Comparison of ENCODE assay signal across 8 mouse cellular contexts in genomic region chr5:124002876-124003275, GRCm38 (mm10). TPM values are rescaled to one million over a fixed set of nuclear protein-coding genes. Genes with fewer than 3 reads are reported as not detected.
DNase-seq lines count a peak whose midpoint lies in the region; ATAC-seq and TF ChIP-seq lines count a peak whose summit lies in the region.

No protein-coding gene starts in this region.

- peaks cover 2% of the 10 kb centered on the region; the same call in 1 of the 2 replicates for H3K36me3 ChIP-seq in kidney, adult 2 months (ENCODE audit: control insufficient read depth, insufficient read depth, low read length)
- peaks cover 26% of the 10 kb centered on the region for H3K36me3 ChIP-seq in midbrain, embryonic 15.5 days (replicated peaks)

- TF ChIP-seq CTCF in gastrocnemius, adult 2 months (IDR thresholded peaks at IDR 0.05): no peak
- TF ChIP-seq CTCF in kidney, adult 2 months (conservative IDR thresholded peaks at IDR 0.05; ENCODE audit: insufficient read depth, insufficient read length, low read depth, low read length): no peak

- H3K4me3 ChIP-seq in gastrocnemius, adult 2 months: no peak overlapping the region
- no peak overlapping the region for H3K4me3 ChIP-seq in kidney, adult 2 months (ENCODE audit: insufficient read depth, low read depth, low read length)
- no peak overlapping the region for H3K4me3 ChIP-seq in midbrain, embryonic 15.5 days

- 0 out of 2 replicates have a peak, but pooled peaks have one; percentile 8 for ATAC-seq in frontal cortex, adult (ENCODE audit: low TSS enrichment)
- ATAC-seq in midbrain, embryonic 15.5 days (replicated peaks): no peak

- WGBS in kidney, adult 2 months: 18% methylated on average over 2 of the region's 2 CpGs
- 62% methylated on average over 2 of the region's 2 CpGs for WGBS in midbrain, embryonic 15.5 days

- H3K27me3 ChIP-seq in kidney, adult 2 months (replicated peaks; ENCODE audit: control insufficient read depth, insufficient read depth, low read length): no peaks in the 10 kb centered on the region
- H3K27me3 ChIP-seq in midbrain, embryonic 15.5 days (replicated peaks): no peaks in the 10 kb centered on the region

- no peaks in the 10 kb centered on the region for H3K9me3 ChIP-seq in midbrain, embryonic 15.5 days

- H3K27ac ChIP-seq in gastrocnemius, adult 2 months: peak overlapping the region; percentile 35
- peak overlapping the region; percentile 14; the same call in 1 of the 2 replicates for H3K27ac ChIP-seq in kidney, adult 2 months (ENCODE audit: insufficient read depth, low read depth, low read length)
- peak overlapping the region; percentile 26; the same call in 1 of the 2 replicates for H3K27ac ChIP-seq in midbrain, embryonic 15.5 days

- DNase-seq in frontal cortex, postnatal 25 days (ENCODE audit: low spot score in 2 of 2): no peak
- peak; percentile 18 to 39 for DNase-seq in CD8-positive naive resting alpha-beta T cell, adult 2 months (ENCODE audit: low read depth in 2 of 2, low spot score in 2 of 2)
- peak; percentile 80 for DNase-seq in gastrocnemius, adult 2 months
- peak; percentile 89 for DNase-seq in kidney, adult 2 months
- no peak for DNase-seq in thymus, postnatal 14 days
- DNase-seq in cerebellum, adult 9-11 months: no peak

- no peak overlapping the region for H3K4me2 ChIP-seq in midbrain, embryonic 15.5 days

- TF ChIP-seq POLR2A in kidney, adult 2 months (IDR thresholded peaks at IDR 0.05; ENCODE audit: low read depth, low read length): no peak

- peaks cover 18% of the 10 kb centered on the region for H3K4me1 ChIP-seq in kidney, adult 2 months (ENCODE audit: control insufficient read depth, insufficient read depth, low read length)
- peaks cover 6% of the 10 kb centered on the region; the same call in 1 of the 2 replicates for H3K4me1 ChIP-seq in midbrain, embryonic 15.5 days

- H3K9ac ChIP-seq in midbrain, embryonic 15.5 days: no peak overlapping the region

- intact Hi-C loops in gastrocnemius, adult 2 months (cut with DNase I): no loop called here

RNA-seq across cellular contexts. Expression of gene Vps37b, which starts 29.2 kb away (rescaled TPM):
- total RNA-seq in gastrocnemius, adult 2 months (2021): 1 to 10 TPM; 4.1 to 6.2 TPM
- 22.6 and 24.1 TPM in 2 replicates for polyA plus RNA-seq in kidney, adult 2 months (2012; rRNA removed)
- 66.7 and 73.7 TPM in 2 replicates for polyA plus RNA-seq in midbrain, embryonic 15.5 days (2015; fragmentation: Nextera tagmentation; extraction: Ambion mirVana)

RNA-seq across cellular contexts. Expression of gene Hip1r, which starts 29.4 kb away (rescaled TPM):
- total RNA-seq in gastrocnemius, adult 2 months (2021): 10 to 100 TPM in 1 of 2 experiments, 1 to 10 TPM in 1; 5.6 to 14.3 TPM
- 18.3 and 19.2 TPM in 2 replicates for polyA plus RNA-seq in kidney, adult 2 months (2012; rRNA removed)
- polyA plus RNA-seq in midbrain, embryonic 15.5 days (2015; fragmentation: Nextera tagmentation; extraction: Ambion mirVana): 29.8 and 30.7 TPM in 2 replicates

Comparison
In these comparisons a context has a peak if more than half of its experiments do, and no peak if none do; other contexts are left out.
1. DNase-seq: peak in CD8-positive naive resting alpha-beta T cell, adult 2 months (2 of 2), gastrocnemius, adult 2 months (single experiment) and kidney, adult 2 months (single experiment); none in frontal cortex, postnatal 25 days (0 of 2), thymus, postnatal 14 days (single experiment) and cerebellum, adult 9-11 months (single experiment).
2. Peak in every context shown above with its lines, with median percentiles within 50 percentile points of each other: H3K27ac ChIP-seq.